Mouse (Mus musculus) liver, embryonic 14.5 days (tissue): ENCODE data around the gene Cdc14b. TPM values are rescaled to one million over a fixed set of nuclear protein-coding genes. Genes with fewer than 3 reads are reported as not detected.
A peak's percentile ranks its signal among the peaks of the same experiment; 100 is the strongest.

Source experiments
- ATAC-seq: fragments of 200-750 bp; cut with Nextera tagmentation; 2 replicates; pipeline ENCODE4 v1.8.0; 2017; ENCODE audit warnings: moderate number of reproducible peaks, mild to moderate bottlenecking, moderate library complexity; ENCODE audit not compliant: insufficient read depth
- DNase-seq, 3 experiments: peaks; one replicate each; pipeline ENCODE4 v3.0.0-alpha.2; 2012 to 2013; ENCODE audit warnings: low read depth in 3 of 3, low spot score in 3 of 3
- H3K27ac ChIP-seq: fragments of 300-500 bp; sonication (generic); 2 replicates; pipeline ENCODE4 v1.5.1; 2014; ENCODE audit warnings: moderate library complexity, mild to moderate bottlenecking, control low read depth, inconsistent platforms
- H3K27me3 ChIP-seq: fragments of 300-500 bp; sonication (generic); 2 replicates; pipeline ENCODE4 v1.6.1; 2014; ENCODE audit warnings: mild to moderate bottlenecking, low read length, moderate library complexity; ENCODE audit not compliant: control insufficient read depth, insufficient read depth
- H3K36me3 ChIP-seq: fragments of 300-500 bp; sonication (generic); replicated peaks from 2 replicates; pipeline ENCODE4 v1.6.1; 2014; ENCODE audit warnings: low read depth; ENCODE audit not compliant: control insufficient read depth, insufficient read depth
- H3K4me1 ChIP-seq, 2 experiments: fragments of 200-500 bp in 1 of 2; fragments of 300-500 bp in 1 of 2; sonication (generic) in 1 of 2; replicated peaks; 2 replicates each; pipeline ENCODE4 v1.6.1; 2012 to 2014; ENCODE audit warnings: antibody characterized with exemption in 1 of 2, inconsistent platforms in 1 of 2, low read length in 1 of 2; ENCODE audit not compliant: control insufficient read depth in 2 of 2, insufficient read depth in 2 of 2
- H3K4me2 ChIP-seq: fragments of 300-500 bp; sonication (generic); 2 replicates; pipeline ENCODE4 v1.6.1; 2014; ENCODE audit warnings: low read depth, mild to moderate bottlenecking, control low read depth, moderate library complexity
- H3K4me3 ChIP-seq, 2 experiments: fragments of 200-500 bp in 1 of 2; fragments of 300-500 bp in 1 of 2; sonication (generic) in 1 of 2; 2 replicates each; pipeline ENCODE4 v1.5.1; 2012 to 2014; ENCODE audit warnings: low read depth in 2 of 2, low read length in 2 of 2, mild to moderate bottlenecking in 2 of 2, control low read depth in 1 of 2, inconsistent platforms in 1 of 2, moderate library complexity in 1 of 2; ENCODE audit not compliant: insufficient read depth in 1 of 2
- H3K9ac ChIP-seq: fragments of 300-500 bp; sonication (generic); replicated peaks from 2 replicates; pipeline ENCODE4 v1.6.1; 2014; ENCODE audit warnings: mild to moderate bottlenecking, control low read depth, moderate library complexity
- H3K9me3 ChIP-seq: fragments of 300-500 bp; sonication (generic); 2 replicates; pipeline ENCODE4 v1.6.1; 2016; ENCODE audit warnings: low read length, mixed read lengths; ENCODE audit not compliant: control insufficient read depth
- CTCF ChIP-seq: IDR thresholded peaks from 2 replicates; pipeline ENCODE4 v1.5.1; 2016; ENCODE audit warnings: antibody characterized with exemption, low read depth, control low read depth
- EP300 ChIP-seq: IDR thresholded peaks from 2 replicates; pipeline ENCODE4 v1.6.1; 2016; ENCODE audit warnings: antibody characterized with exemption, low read depth
- WGBS: fragments of 180-500 bp; shearing (Covaris S2); extraction: QIAGEN DNeasy Blood & Tissue Kit; methylation state at CpG from one replicate; pipeline ENCODE4 v1.1.7; 2014; ENCODE audit not compliant: insufficient replicate concordance; 5-methylcytosine and 5-hydroxymethylcytosine counted together
- polyA plus RNA-seq, 2 experiments: library from polyadenylated mRNA; depleted of rRNA in 1 of 2; stranded (reverse) in 1 of 2; unstranded in 1 of 2; fragments of >200 nt; fragmentation: Nextera tagmentation in 1 of 2; extraction: Ambion mirVana in 1 of 2; gene quantifications; 2 replicates each; pipeline versions ENCODE4 v1.2.1 to v1.2.3; 2012 to 2014

The Cdc14b gene
- polyA plus RNA-seq, 2 experiments, result 4.1 to 5.6 TPM

- no peak for TF ChIP-seq EP300
- peak; percentile 53 for TF ChIP-seq CTCF
- DNase-seq (no peak), ATAC-seq (no peak)
- no peaks in the 10 kb centered on the region for H3K9me3 ChIP-seq
- no peaks in the 10 kb centered on the region for H3K27me3 ChIP-seq
- H3K4me1 ChIP-seq, result no peaks in the 10 kb centered on the region
- WGBS, result 56% methylated on average over 2 of the region's 2 CpGs
- no peak overlapping the region for H3K4me2 ChIP-seq
- H3K4me3 ChIP-seq, result no peak overlapping the region
- H3K27ac ChIP-seq, result no peak overlapping the region
- H3K9ac ChIP-seq, result no peak overlapping the region
- no peaks in the 10 kb centered on the region for H3K36me3 ChIP-seq
Measured at GRCm38 (mm10) chr13:64204726-64205125, 70.4 kb downstream of the Cdc14b start.

GRCm38 (mm10) chr13:64200911-64201310, 74.2 kb downstream of the Cdc14b start:
- Histone ChIP-seq H3K9me3 (no peaks in the 10 kb centered on the region), H3K4me2 (no peak overlapping the region), H3K36me3 (no peaks in the 10 kb centered on the region), H3K4me3 (no peak overlapping the region), H3K27me3 (no peaks in the 10 kb centered on the region), H3K4me1 (no peaks in the 10 kb centered on the region), H3K27ac (no peak overlapping the region), H3K9ac (no peak overlapping the region)
- DNase-seq (no peak), ATAC-seq (no peak)
- 49% methylated on average over 4 of the region's 4 CpGs for WGBS
- TF ChIP-seq EP300 (no peak), CTCF (no peak)

DNA sequence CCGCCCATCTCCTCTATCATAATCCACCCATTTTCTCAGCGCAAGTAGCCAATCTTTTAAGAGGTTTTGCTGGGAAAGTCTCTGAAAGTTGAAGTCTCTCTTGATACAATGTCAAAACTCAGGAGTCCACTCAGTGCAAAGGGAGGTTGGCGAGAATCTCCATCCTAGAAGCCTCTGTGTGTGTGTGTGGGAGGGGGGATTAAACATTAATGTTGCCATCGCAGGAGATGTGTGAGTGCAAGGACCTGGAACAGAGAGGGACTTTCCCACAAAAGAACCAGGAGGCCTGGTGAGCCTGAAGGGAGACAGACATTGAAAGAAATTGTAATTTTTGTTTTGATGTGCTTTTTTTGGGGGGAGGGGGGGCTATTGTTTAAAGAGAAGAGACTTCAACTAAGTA, 76.8 kb downstream of the Cdc14b start:
- WGBS, result 70% methylated on average over 4 of the region's 4 CpGs
- ATAC-seq (no peak), DNase-seq (no peak)
- no peaks in the 10 kb centered on the region for H3K9me3 ChIP-seq
- no peak overlapping the region for H3K27ac ChIP-seq
- no peak overlapping the region for H3K4me2 ChIP-seq
- H3K36me3 ChIP-seq, result no peaks in the 10 kb centered on the region
- H3K27me3 ChIP-seq, result no peaks in the 10 kb centered on the region
- TF ChIP-seq CTCF (no peak), EP300 (no peak)
- H3K4me1 ChIP-seq, result no peaks in the 10 kb centered on the region
- H3K4me3 ChIP-seq, result no peak overlapping the region
- H3K9ac ChIP-seq, result no peak overlapping the region

GRCm38 (mm10) chr13:64197899-64198298, 77.2 kb downstream of the Cdc14b start:
- no peaks in the 10 kb centered on the region for H3K36me3 ChIP-seq
- H3K27me3 ChIP-seq, result no peaks in the 10 kb centered on the region
- TF ChIP-seq CTCF (no peak), EP300 (no peak)
- H3K9me3 ChIP-seq, result no peaks in the 10 kb centered on the region
- H3K4me3 ChIP-seq, result no peak overlapping the region
- H3K27ac ChIP-seq, result no peak overlapping the region
- no peak overlapping the region for H3K9ac ChIP-seq
- ATAC-seq (no peak), DNase-seq (no peak)
- H3K4me2 ChIP-seq, result no peak overlapping the region
- WGBS, result 65% methylated on average over 6 of the region's 6 CpGs
- H3K4me1 ChIP-seq, result no peaks in the 10 kb centered on the region

DNA sequence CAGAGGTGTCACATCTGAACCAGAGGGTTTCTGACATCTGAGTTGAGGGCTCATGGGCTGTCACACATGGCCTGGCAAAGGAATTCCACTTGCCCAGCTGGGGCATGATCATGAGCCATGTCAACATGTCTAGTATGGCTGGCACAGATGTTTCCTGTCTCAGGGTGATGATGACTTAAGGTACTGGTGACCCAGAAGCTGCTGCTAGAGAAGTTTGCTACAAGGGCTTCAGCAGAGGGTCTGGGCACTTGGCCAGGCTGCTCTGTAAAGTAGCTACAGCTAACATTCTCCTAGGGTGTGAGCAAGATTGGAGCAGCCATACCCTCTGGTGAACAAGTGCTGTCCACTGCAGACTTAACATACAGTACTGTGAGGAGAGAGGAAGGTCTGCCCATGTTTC, 88.0 kb downstream of the Cdc14b start:
- Histone ChIP-seq H3K36me3 (no peaks in the 10 kb centered on the region), H3K9me3 (no peaks in the 10 kb centered on the region), H3K27me3 (no peaks in the 10 kb centered on the region), H3K27ac (no peak overlapping the region), H3K4me1 (0 out of 4 replicates have a peak, but pooled peaks cover 0 to 3% of the 10 kb centered on the region in 2 experiments), H3K4me2 (no peak overlapping the region), H3K4me3 (no peak overlapping the region), H3K9ac (no peak overlapping the region)
- ATAC-seq (no peak), DNase-seq (no peak)
- TF ChIP-seq CTCF (no peak), EP300 (no peak)

DNA sequence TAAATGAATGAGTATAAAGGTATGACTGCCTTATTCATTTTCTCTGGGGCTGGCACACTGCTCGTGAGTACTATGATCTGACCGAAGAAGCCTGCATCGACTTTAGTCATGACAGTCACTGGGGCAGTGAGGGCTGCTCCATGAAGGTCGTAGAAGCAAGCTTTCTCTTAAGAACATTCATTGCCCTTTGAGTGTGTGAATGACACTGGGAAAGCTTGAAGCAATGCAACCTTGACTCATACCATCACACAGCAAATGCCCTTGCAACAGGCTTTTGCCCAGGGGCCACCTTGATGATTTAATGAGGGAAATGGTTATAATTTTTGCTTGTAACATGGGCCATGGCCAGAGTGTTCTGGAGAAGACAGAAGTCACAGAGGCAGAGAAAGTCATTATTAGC, 88.6 kb downstream of the Cdc14b start:
- Histone ChIP-seq H3K4me2 (no peak overlapping the region), H3K9me3 (no peaks in the 10 kb centered on the region), H3K4me3 (no peak overlapping the region), H3K27me3 (no peaks in the 10 kb centered on the region), H3K36me3 (no peaks in the 10 kb centered on the region), H3K27ac (no peak overlapping the region), H3K4me1 (0 out of 4 replicates have a peak, but pooled peaks cover 0 to 3% of the 10 kb centered on the region in 2 experiments), H3K9ac (no peak overlapping the region)
- TF ChIP-seq EP300, result no peak
- no peak for TF ChIP-seq CTCF
- DNase-seq (no peak), ATAC-seq (no peak)
- 73% methylated on average over 4 of the region's 4 CpGs for WGBS
